In genomic region chr7:110727049-110727448, GRCm38 (mm10) we compare ENCODE assay signal across 8 mouse cellular contexts. TPM values are rescaled to one million over a fixed set of nuclear protein-coding genes. Genes with fewer than 3 reads are reported as not detected.
DNase-seq lines count a peak whose midpoint lies in the region; ATAC-seq and TF ChIP-seq lines count a peak whose summit lies in the region.

No protein-coding gene starts in this region.

- no peak overlapping the region for H3K4me3 ChIP-seq in embryonic facial prominence, embryonic 11.5 days (ENCODE audit: low read depth, low read length)
- H3K4me3 ChIP-seq in intestine, postnatal 0 days (ENCODE audit: low read depth, low read length): no peak overlapping the region
- no peak overlapping the region for H3K4me3 ChIP-seq in liver, adult 2 months (ENCODE audit: insufficient read depth, low read depth, low read length)

- no peak for TF ChIP-seq POLR2A in liver, adult 2 months (IDR thresholded peaks at IDR 0.05; ENCODE audit: extremely low read depth, insufficient read depth, low read length)

- peak; percentile 93 for TF ChIP-seq CTCF in intestine, postnatal 0 days (IDR thresholded peaks at IDR 0.05; ENCODE audit: low read depth)
- peak; percentile 39; the same call in 1 of the 2 replicates for TF ChIP-seq CTCF in liver, adult 2 months (IDR thresholded peaks at IDR 0.05; ENCODE audit: low read depth, low read length)

- H3K27me3 ChIP-seq in embryonic facial prominence, embryonic 11.5 days (ENCODE audit: control insufficient read depth, insufficient read depth, low read length): no peaks in the 10 kb centered on the region
- no peaks in the 10 kb centered on the region for H3K27me3 ChIP-seq in intestine, postnatal 0 days (replicated peaks; ENCODE audit: control insufficient read depth, insufficient read depth, low read length)
- H3K27me3 ChIP-seq in liver, adult 2 months (ENCODE audit: control insufficient read depth, insufficient read depth, low read length): no peaks in the 10 kb centered on the region

- no peaks in the 10 kb centered on the region for H3K79me2 ChIP-seq in liver, adult 2 months (ENCODE audit: control insufficient read depth, insufficient read depth, low read length)

- peak; percentile 44; the same call in 1 of the 2 replicates for ATAC-seq in embryonic facial prominence, embryonic 11.5 days (replicated peaks; ENCODE audit: insufficient number of reproducible peaks, low FRiP score, low TSS enrichment, low read depth)
- ATAC-seq in intestine, postnatal 0 days: no peak

- no peak overlapping the region for H3K4me2 ChIP-seq in embryonic facial prominence, embryonic 11.5 days (ENCODE audit: low read depth, low read length)
- H3K4me2 ChIP-seq in intestine, postnatal 0 days (replicated peaks; ENCODE audit: low read depth): no peak overlapping the region

- no peaks in the 10 kb centered on the region for H3K9me3 ChIP-seq in embryonic facial prominence, embryonic 11.5 days (replicated peaks; ENCODE audit: control insufficient read depth, low read length)
- H3K9me3 ChIP-seq in intestine, postnatal 0 days (ENCODE audit: control insufficient read depth): no peaks in the 10 kb centered on the region

- 26% methylated on average over 2 of the region's 2 CpGs for WGBS in embryonic facial prominence, embryonic 11.5 days
- 31% methylated on average over 2 of the region's 2 CpGs for WGBS in intestine, postnatal 0 days
- WGBS in liver, adult 2 months: 35% methylated on average over 2 of the region's 2 CpGs

- no peak overlapping the region for H3K27ac ChIP-seq in embryonic facial prominence, embryonic 11.5 days (replicated peaks; ENCODE audit: low read depth, low read length)
- H3K27ac ChIP-seq in intestine, postnatal 0 days (ENCODE audit: low read depth, low read length): no peak overlapping the region
- H3K27ac ChIP-seq in liver, adult 2 months (replicated peaks; ENCODE audit: insufficient read depth, low read depth, low read length): no peak overlapping the region

- no peak overlapping the region for H3K9ac ChIP-seq in embryonic facial prominence, embryonic 11.5 days (replicated peaks; ENCODE audit: low read length)
- H3K9ac ChIP-seq in intestine, postnatal 0 days (ENCODE audit: low read depth, low read length): no peak overlapping the region
- no peak overlapping the region for H3K9ac ChIP-seq in liver, adult 2 months (ENCODE audit: low read depth, low read length)

- H3K36me3 ChIP-seq in embryonic facial prominence, embryonic 11.5 days (replicated peaks; ENCODE audit: control insufficient read depth, insufficient read depth, low read depth, low read length): no peaks in the 10 kb centered on the region
- no peaks in the 10 kb centered on the region for H3K36me3 ChIP-seq in intestine, postnatal 0 days (ENCODE audit: control insufficient read depth, insufficient read depth)
- no peaks in the 10 kb centered on the region for H3K36me3 ChIP-seq in liver, adult 2 months (ENCODE audit: control insufficient read depth, insufficient read depth, low read length)

- peak; percentile 47 for DNase-seq in left cerebral cortex, adult 11 months (ENCODE audit: low spot score)
- no peak for DNase-seq in left cerebral cortex, adult 8-10 months (ENCODE audit: low spot score in 2 of 2)
- DNase-seq in adipocyte (ENCODE audit: low spot score): peak; percentile 80
- peak; percentile 86 for DNase-seq in embryonic facial prominence, embryonic 11.5 days (ENCODE audit: low spot score)
- DNase-seq in liver, adult 2 months (ENCODE audit: extremely low read depth, low read depth, low spot score): peak; percentile 52
- peak; percentile 47 for DNase-seq in neural tube, embryonic 10.5 days (ENCODE audit: extremely low spot score, low spot score)
- DNase-seq in ovary, postnatal 36 days (ENCODE audit: low spot score): no peak

- H3K4me1 ChIP-seq in embryonic facial prominence, embryonic 11.5 days (ENCODE audit: control insufficient read depth, insufficient read depth, low read length): no peaks in the 10 kb centered on the region
- no peaks in the 10 kb centered on the region for H3K4me1 ChIP-seq in intestine, postnatal 0 days (replicated peaks; ENCODE audit: control insufficient read depth, insufficient read depth, low read length)
- H3K4me1 ChIP-seq in liver, adult 2 months (ENCODE audit: control insufficient read depth, insufficient read depth, low read length): no peaks in the 10 kb centered on the region

RNA-seq across cellular contexts. Expression of gene Ampd3, which starts 41.0 kb away (rescaled TPM):
- total RNA-seq in left cerebral cortex, adult 8-10 months (2022): 10 to 100 TPM; 22.9 to 33.5 (median 29.5) TPM
- 2.0 and 2.5 TPM in 2 replicates for polyA plus RNA-seq in embryonic facial prominence, embryonic 11.5 days (2014; fragmentation: Nextera tagmentation; extraction: Ambion mirVana)
- 7.0 and 7.4 TPM in 2 replicates for polyA plus RNA-seq in intestine, postnatal 0 days (2015; fragmentation: Nextera tagmentation; extraction: Ambion mirVana)
- total RNA-seq in liver, adult 2 months (2014; rRNA removed): 0.55 and 0.67 TPM in 2 replicates
- 0.25 and 0.57 TPM in 2 replicates for polyA plus RNA-seq in liver, adult 2 months (2012; rRNA removed)

Comparison
In these comparisons a context has a peak if more than half of its experiments do, and no peak if none do; other contexts are left out.
1. DNase-seq: peak in left cerebral cortex, adult 11 months (single experiment), adipocyte (single experiment), embryonic facial prominence, embryonic 11.5 days (single experiment), liver, adult 2 months (single experiment) and neural tube, embryonic 10.5 days (single experiment); none in left cerebral cortex, adult 8-10 months (0 of 2) and ovary, postnatal 36 days (single experiment).